Comparison of ENCODE assay signal across 8 mouse cellular contexts in the genomic region with DNA sequence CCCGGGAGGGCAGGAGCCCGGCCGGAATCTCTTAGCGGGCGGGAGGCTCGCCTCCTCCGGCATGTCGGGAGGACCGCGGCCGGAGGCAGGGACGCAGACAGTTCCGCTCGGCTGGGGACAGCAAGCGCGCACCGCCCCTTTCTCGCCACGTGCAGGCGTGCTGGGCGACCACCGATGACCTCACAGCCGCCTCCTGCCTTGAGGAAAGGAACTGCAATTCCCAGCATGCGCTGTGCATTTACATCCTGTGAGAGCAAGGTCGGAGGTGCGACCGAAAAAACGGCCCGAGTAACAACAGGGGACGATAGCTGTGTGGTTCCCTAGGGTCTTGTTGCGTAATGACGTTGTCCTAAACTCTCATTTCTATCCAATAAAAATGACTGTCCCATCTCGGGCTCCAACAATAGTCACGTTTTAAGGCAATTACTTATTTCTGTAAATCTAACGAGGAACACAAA. TPM values are rescaled to one million over a fixed set of nuclear protein-coding genes. Genes with fewer than 3 reads are reported as not detected.
A peak's percentile ranks its signal among the peaks of the same experiment; 100 is the strongest.
DNase-seq lines count a peak whose midpoint lies in the region; ATAC-seq and TF ChIP-seq lines count a peak whose summit lies in the region.

A gene (minus strand): TSS at position 122 of the 458 bp plus-strand sequence.

- H3K27me3 ChIP-seq in forebrain, embryonic 10.5 days (ENCODE audit: poor library complexity, severe bottlenecking): no peaks in the 10 kb centered on the region
- H3K27me3 ChIP-seq in heart, embryonic 15.5 days: no peaks in the 10 kb centered on the region
- no peaks in the 10 kb centered on the region for H3K27me3 ChIP-seq in liver, embryonic 14.5 days (ENCODE audit: control insufficient read depth, insufficient read depth, low read length)
- H3K27me3 ChIP-seq in neural tube, embryonic 11.5 days (ENCODE audit: control insufficient read depth, insufficient read depth, low read length): no peaks in the 10 kb centered on the region
- no peaks in the 10 kb centered on the region for H3K27me3 ChIP-seq in stomach, postnatal 0 days (ENCODE audit: control insufficient read depth, insufficient read depth, low read length)

- under 1% methylated on average over 35 of the region's 35 CpGs for WGBS in forebrain, embryonic 10.5 days
- WGBS in heart, embryonic 15.5 days: under 1% methylated on average over 34 of the region's 35 CpGs
- WGBS in liver, embryonic 14.5 days (ENCODE audit: insufficient replicate concordance): under 1% methylated on average over 35 of the region's 35 CpGs
- under 1% methylated on average over 35 of the region's 35 CpGs for WGBS in neural tube, embryonic 11.5 days
- WGBS in stomach, postnatal 0 days: under 1% methylated on average over 35 of the region's 35 CpGs

- ATAC-seq in heart, embryonic 15.5 days (replicated peaks; ENCODE audit: insufficient number of reproducible peaks, insufficient read depth, low FRiP score, low read depth): peak; percentile 92
- ATAC-seq in liver, embryonic 14.5 days (ENCODE audit: insufficient read depth): peak; percentile 94
- peak; percentile 98 for ATAC-seq in neural tube, embryonic 11.5 days (ENCODE audit: insufficient read depth, low FRiP score, low TSS enrichment)
- ATAC-seq in stomach, postnatal 0 days (ENCODE audit: low FRiP score, low TSS enrichment): peak; percentile 96

- H3K9ac ChIP-seq in heart, embryonic 15.5 days: peak within 1 kb of the TSS; percentile 83
- peak within 1 kb of the TSS; percentile 69 for H3K9ac ChIP-seq in liver, embryonic 14.5 days (replicated peaks)
- H3K9ac ChIP-seq in neural tube, embryonic 11.5 days (ENCODE audit: low read length): peak within 1 kb of the TSS; percentile 72
- peak within 1 kb of the TSS; percentile 69 for H3K9ac ChIP-seq in stomach, postnatal 0 days (ENCODE audit: low read length)

- H3K4me2 ChIP-seq in heart, embryonic 15.5 days: peak within 1 kb of the TSS; percentile 91
- peak within 1 kb of the TSS; percentile 93 for H3K4me2 ChIP-seq in liver, embryonic 14.5 days (ENCODE audit: low read depth)
- H3K4me2 ChIP-seq in neural tube, embryonic 11.5 days (ENCODE audit: low read depth): peak within 1 kb of the TSS; percentile 46
- H3K4me2 ChIP-seq in stomach, postnatal 0 days (replicated peaks; ENCODE audit: low read depth): peak within 1 kb of the TSS; percentile 84

- H3K4me3 ChIP-seq in forebrain, embryonic 10.5 days: peak within 1 kb of the TSS; percentile 86
- H3K4me3 ChIP-seq in heart, embryonic 15.5 days: peak within 1 kb of the TSS; percentile 99
- peak within 1 kb of the TSS; percentile 74 to 92 for H3K4me3 ChIP-seq in liver, embryonic 14.5 days (ENCODE audit: insufficient read depth in 1 of 2, low read depth in 2 of 2, low read length in 2 of 2)
- H3K4me3 ChIP-seq in neural tube, embryonic 11.5 days (ENCODE audit: low read depth, low read length): peak within 1 kb of the TSS; percentile 86
- H3K4me3 ChIP-seq in stomach, postnatal 0 days (ENCODE audit: low read depth, low read length): peak within 1 kb of the TSS; percentile 91

- no peak for TF ChIP-seq EP300 in liver, embryonic 14.5 days (IDR thresholded peaks at IDR 0.05; ENCODE audit: low read depth)
- TF ChIP-seq EP300 in stomach, postnatal 0 days (optimal IDR thresholded peaks at IDR 0.05): no peak

- H3K27ac ChIP-seq in forebrain, embryonic 10.5 days: peak within 1 kb of the TSS; percentile 87
- H3K27ac ChIP-seq in heart, embryonic 15.5 days: peak within 1 kb of the TSS; percentile 89
- H3K27ac ChIP-seq in liver, embryonic 14.5 days: peak within 1 kb of the TSS; percentile 24
- peak within 1 kb of the TSS; percentile 64 for H3K27ac ChIP-seq in neural tube, embryonic 11.5 days (ENCODE audit: low read depth, low read length)
- peak within 1 kb of the TSS; percentile 76 for H3K27ac ChIP-seq in stomach, postnatal 0 days (replicated peaks)

- TF ChIP-seq CTCF in liver, embryonic 14.5 days (IDR thresholded peaks at IDR 0.05; ENCODE audit: low read depth): peak; percentile 63
- peak; percentile 59 for TF ChIP-seq CTCF in stomach, postnatal 0 days (IDR thresholded peaks at IDR 0.05; ENCODE audit: low read depth)

- peak; percentile 89 to 93 for DNase-seq in CD8-positive naive resting alpha-beta T cell, adult 2 months (ENCODE audit: low read depth in 2 of 2, low spot score in 2 of 2)
- peak; percentile 96 for DNase-seq in c-Kit-positive CD71-negative TER-119-negative erythroid progenitor cells, embryonic 14.5 days (ENCODE audit: low read depth)
- DNase-seq in forebrain, embryonic 10.5 days (ENCODE audit: extremely low spot score, low spot score): peak; percentile 97
- DNase-seq in kidney, postnatal 25 days: peak; percentile 96 to 99
- DNase-seq in liver, embryonic 14.5 days (ENCODE audit: low read depth in 3 of 3, low spot score in 3 of 3): peak; percentile 94 to 95 (median 94)
- DNase-seq in neural tube, embryonic 11.5 days (ENCODE audit: low spot score): peak; percentile 94
- peak; percentile 98 for DNase-seq in stomach, postnatal 0 days (ENCODE audit: low spot score)

- no peaks in the 10 kb centered on the region for H3K9me3 ChIP-seq in forebrain, embryonic 10.5 days
- H3K9me3 ChIP-seq in heart, embryonic 15.5 days (replicated peaks): no peaks in the 10 kb centered on the region
- H3K9me3 ChIP-seq in liver, embryonic 14.5 days (ENCODE audit: control insufficient read depth, low read length): no peaks in the 10 kb centered on the region
- no peaks in the 10 kb centered on the region for H3K9me3 ChIP-seq in neural tube, embryonic 11.5 days (ENCODE audit: control insufficient read depth, low read length)
- no peaks in the 10 kb centered on the region for H3K9me3 ChIP-seq in stomach, postnatal 0 days (ENCODE audit: control insufficient read depth, low read length)

- H3K4me1 ChIP-seq in forebrain, embryonic 10.5 days: peaks cover 22% of the 10 kb centered on the region
- H3K4me1 ChIP-seq in heart, embryonic 15.5 days (replicated peaks): peaks cover 20% of the 10 kb centered on the region
- peaks cover 8 to 9% of the 10 kb centered on the region in 2 experiments for H3K4me1 ChIP-seq in liver, embryonic 14.5 days (replicated peaks; ENCODE audit: control insufficient read depth in 2 of 2, insufficient read depth in 2 of 2, low read length in 1 of 2)
- peaks cover 3% of the 10 kb centered on the region; the same call in 1 of the 2 replicates for H3K4me1 ChIP-seq in neural tube, embryonic 11.5 days (ENCODE audit: control insufficient read depth, insufficient read depth, low read length)
- H3K4me1 ChIP-seq in stomach, postnatal 0 days (replicated peaks; ENCODE audit: control insufficient read depth, insufficient read depth): 0 out of 2 replicates have a peak, but pooled peaks cover 2% of the 10 kb centered on the region

- peaks cover 35% of the 10 kb centered on the region for H3K36me3 ChIP-seq in forebrain, embryonic 10.5 days (replicated peaks)
- peaks cover 15% of the 10 kb centered on the region for H3K36me3 ChIP-seq in heart, embryonic 15.5 days
- H3K36me3 ChIP-seq in liver, embryonic 14.5 days (replicated peaks; ENCODE audit: control insufficient read depth, insufficient read depth, low read depth): peaks cover 6% of the 10 kb centered on the region
- H3K36me3 ChIP-seq in neural tube, embryonic 11.5 days (ENCODE audit: control insufficient read depth, insufficient read depth, low read length): peaks cover 5% of the 10 kb centered on the region
- peaks cover 4% of the 10 kb centered on the region for H3K36me3 ChIP-seq in stomach, postnatal 0 days (ENCODE audit: control insufficient read depth, insufficient read depth, low read length)

RNA-seq across cellular contexts. Expression of the gene that starts here (rescaled TPM):
- 27.5 and 28.6 TPM in 2 replicates for polyA plus RNA-seq in forebrain, embryonic 10.5 days (2016; fragmentation: Nextera tagmentation; extraction: Ambion mirVana)
- 11.4 and 13.7 TPM in 2 replicates for polyA plus RNA-seq in heart, embryonic 15.5 days (2015; fragmentation: Nextera tagmentation; extraction: Ambion mirVana)
- polyA plus RNA-seq in liver, embryonic 14.5 days (2012; rRNA removed): 4.4 and 6.2 TPM in 2 replicates
- 4.9 and 5.8 TPM in 2 replicates for polyA plus RNA-seq in liver, embryonic 14.5 days (2014; fragmentation: Nextera tagmentation; extraction: Ambion mirVana)
- 21.8 and 22.2 TPM in 2 replicates for polyA plus RNA-seq in neural tube, embryonic 11.5 days (2014; fragmentation: Nextera tagmentation; extraction: Ambion mirVana)
- 5.1 and 5.4 TPM in 2 replicates for polyA plus RNA-seq in stomach, postnatal 0 days (2015; fragmentation: Nextera tagmentation; extraction: Ambion mirVana)

Comparison
In these comparisons a context has a peak if more than half of its experiments do, and no peak if none do; other contexts are left out.
1. Peak in every context shown above with its lines: DNase-seq, ATAC-seq, H3K4me3 ChIP-seq and H3K27ac ChIP-seq.
2. H3K27ac ChIP-seq: peak in every context shown above with its lines; median percentile 89 in heart, embryonic 15.5 days; 87 in forebrain, embryonic 10.5 days; 76 in stomach, postnatal 0 days; 64 in neural tube, embryonic 11.5 days; 24 in liver, embryonic 14.5 days.